Mouse (Mus musculus) lung, postnatal 4 days (tissue): ENCODE measurements around the gene 1810010H24Rik.
A peak's percentile ranks its signal among the peaks of the same experiment; 100 is the strongest.
"Not testable (repeated sequence)": the region's sequence is repeated elsewhere in the genome, so short reads cannot be mapped to it uniquely, and the experiment has no call there.

Experiments used
- DNase-seq, 2 experiments: peaks; one replicate each; pipeline ENCODE4 v3.0.0; 2021

1810010H24Rik gene

GRCm38 (mm10) chr11:107014020-107014585 lies 11.4 kb upstream of the 1810010H24Rik start:
- DNase-seq = no peak

GRCm38 (mm10) chr11:107014597-107015309 lies 10.7 kb upstream of the 1810010H24Rik start:
- peak; percentile 57 to 77 for DNase-seq

- not testable (repeated sequence) for DNase-seq
Observed at GRCm38 (mm10) chr11:107015535-107016187, 9.8 kb upstream of the 1810010H24Rik start.

GRCm38 (mm10) chr11:107016893-107017292 lies 8.6 kb upstream of the 1810010H24Rik start:
- DNase-seq = no peak

GRCm38 (mm10) chr11:107017339-107017886 lies 8.1 kb upstream of the 1810010H24Rik start:
- no peak for DNase-seq

- DNase-seq = peak in 1 of 2 experiments; percentile 40
Observed at GRCm38 (mm10) chr11:107018606-107019005, 6.9 kb upstream of the 1810010H24Rik start.

GRCm38 (mm10) chr11:107019318-107019717 lies 6.2 kb upstream of the 1810010H24Rik start:
- DNase-seq = no peak

GRCm38 (mm10) chr11:107019722-107020121 lies 5.8 kb upstream of the 1810010H24Rik start:
- DNase-seq = not testable (repeated sequence)

GRCm38 (mm10) chr11:107022050-107022683 lies 3.3 kb upstream of the 1810010H24Rik start:
- peak; percentile 66 to 72 for DNase-seq

GRCm38 (mm10) chr11:107024406-107024805 lies 1.1 kb upstream of the 1810010H24Rik start:
- no peak for DNase-seq

- DNase-seq = no peak
Observed at GRCm38 (mm10) chr11:107026554-107027430, 1.3 kb downstream of the 1810010H24Rik start.

- DNase-seq = peak; percentile 91 to 97
Observed at GRCm38 (mm10) chr11:107027431-107028274, 2.2 kb downstream of the 1810010H24Rik start.

- DNase-seq = no peak
Observed at GRCm38 (mm10) chr11:107028275-107028618, 2.8 kb downstream of the 1810010H24Rik start.

GRCm38 (mm10) chr11:107028754-107029153 lies 3.3 kb downstream of the 1810010H24Rik start:
- DNase-seq = no peak

- no peak for DNase-seq
Observed at GRCm38 (mm10) chr11:107029536-107029935, 4.1 kb downstream of the 1810010H24Rik start.

- DNase-seq = no peak
Observed at GRCm38 (mm10) chr11:107031635-107032034, 6.2 kb downstream of the 1810010H24Rik start.

GRCm38 (mm10) chr11:107034085-107034810 lies 8.8 kb downstream of the 1810010H24Rik start:
- no peak for DNase-seq

GRCm38 (mm10) chr11:107039417-107039816 lies 13.9 kb downstream of the 1810010H24Rik start:
- no peak for DNase-seq

- no peak for DNase-seq
Observed at GRCm38 (mm10) chr11:107041396-107041795, 15.9 kb downstream of the 1810010H24Rik start.

- no peak for DNase-seq
Observed at GRCm38 (mm10) chr11:107043361-107043760, 17.9 kb downstream of the 1810010H24Rik start.
